Mouse (Mus musculus) MEL-GATA-1-ER (cell line): Measurements from ENCODE around the gene H2-DMb1.

Source experiments
- DNase-seq: peaks from one replicate; pipeline ENCODE4 v3.0.0-alpha.2; 2012; ENCODE audit warnings: low read depth; ENCODE audit errors: extremely low read depth

Gene H2-DMb1

DNA sequence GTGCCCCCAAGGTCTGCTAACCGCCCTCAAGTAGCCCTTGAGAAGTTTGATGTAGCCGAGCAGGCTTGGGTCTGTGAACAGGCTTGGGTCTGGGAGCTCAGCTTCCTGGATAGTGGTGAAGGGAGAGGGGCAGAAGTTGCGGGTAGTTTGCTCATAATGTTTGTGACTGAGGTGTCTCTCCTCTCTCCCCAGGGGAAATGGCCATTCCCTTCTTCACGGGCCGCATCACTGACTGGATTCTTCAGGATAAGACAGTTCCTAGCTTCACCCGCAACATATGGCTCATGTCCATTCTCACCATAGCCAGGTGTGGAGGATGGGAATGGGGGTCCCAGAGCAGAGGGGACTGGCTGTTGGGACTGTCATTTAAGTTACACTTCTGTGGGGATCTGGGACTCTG, 36.1 kb downstream of the H2-DMb1 start:
- no peak for DNase-seq

DNA sequence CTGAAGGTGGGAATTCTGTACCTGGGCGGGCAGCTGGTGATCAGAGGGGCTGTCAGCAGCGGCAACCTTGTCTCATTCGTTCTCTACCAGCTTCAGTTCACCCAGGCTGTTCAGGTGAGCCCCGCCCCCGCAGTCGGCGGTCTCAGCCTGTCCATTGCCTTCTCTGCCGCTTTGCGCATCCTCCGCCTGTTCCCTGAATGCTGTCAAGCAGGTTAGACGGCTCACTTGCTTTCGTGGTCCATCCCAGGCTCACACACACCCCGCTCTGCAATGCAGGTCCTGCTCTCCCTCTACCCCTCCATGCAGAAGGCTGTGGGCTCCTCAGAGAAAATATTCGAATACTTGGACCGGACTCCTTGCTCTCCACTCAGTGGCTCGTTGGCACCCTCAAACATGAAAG, 40.0 kb downstream of the H2-DMb1 start:
- DNase-seq = no peak

DNA sequence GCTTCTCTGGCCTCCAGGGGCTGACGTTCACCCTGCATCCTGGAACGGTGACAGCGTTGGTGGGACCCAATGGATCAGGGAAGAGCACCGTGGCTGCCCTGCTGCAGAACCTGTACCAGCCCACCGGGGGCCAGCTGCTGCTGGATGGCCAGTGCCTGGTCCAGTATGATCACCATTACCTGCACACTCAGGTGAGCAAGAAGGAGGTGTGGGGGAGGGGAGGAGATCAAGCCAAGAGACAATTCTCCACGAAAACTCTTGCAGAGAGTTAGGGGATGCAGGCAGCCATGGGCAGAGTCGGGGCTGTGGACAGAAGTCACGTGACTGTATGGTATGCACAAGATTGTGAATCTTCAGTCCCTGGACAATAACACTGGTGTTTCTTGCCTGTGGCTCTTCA, 40.6 kb downstream of the H2-DMb1 start:
- DNase-seq = no peak

DNA sequence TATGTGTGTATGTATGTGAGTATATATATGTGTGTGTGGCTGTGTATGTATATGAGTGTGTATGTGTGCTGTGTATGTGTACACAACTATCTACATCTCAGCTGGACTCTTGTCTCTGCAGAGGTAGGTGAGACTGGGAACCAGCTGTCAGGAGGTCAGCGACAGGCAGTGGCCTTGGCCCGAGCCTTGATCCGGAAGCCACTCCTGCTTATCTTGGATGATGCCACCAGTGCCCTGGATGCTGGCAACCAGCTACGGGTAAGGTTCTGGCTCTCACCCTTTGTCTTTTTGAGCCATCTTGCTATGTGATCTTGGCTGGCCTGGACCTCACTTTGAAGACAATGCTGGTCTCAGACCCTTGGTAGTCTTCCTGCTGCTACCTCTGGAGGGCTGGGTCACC, 41.9 kb downstream of the H2-DMb1 start:
- no peak for DNase-seq

DNA sequence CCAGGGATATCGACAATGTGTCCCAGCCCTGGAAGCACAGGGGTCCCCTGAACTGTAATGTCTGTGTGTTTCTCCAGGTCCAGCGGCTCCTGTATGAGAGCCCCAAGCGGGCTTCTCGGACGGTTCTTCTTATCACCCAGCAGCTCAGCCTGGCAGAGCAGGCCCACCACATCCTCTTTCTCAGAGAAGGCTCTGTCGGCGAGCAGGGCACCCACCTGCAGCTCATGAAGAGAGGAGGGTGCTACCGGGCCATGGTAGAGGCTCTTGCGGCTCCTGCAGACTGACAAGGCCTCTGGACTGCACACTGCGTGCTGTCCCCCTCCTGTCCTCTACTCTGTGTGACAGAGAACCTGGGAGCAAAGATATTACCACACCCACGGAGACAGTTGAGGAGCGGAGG, 43.6 kb downstream of the H2-DMb1 start:
- peak; percentile 83 for DNase-seq

DNA sequence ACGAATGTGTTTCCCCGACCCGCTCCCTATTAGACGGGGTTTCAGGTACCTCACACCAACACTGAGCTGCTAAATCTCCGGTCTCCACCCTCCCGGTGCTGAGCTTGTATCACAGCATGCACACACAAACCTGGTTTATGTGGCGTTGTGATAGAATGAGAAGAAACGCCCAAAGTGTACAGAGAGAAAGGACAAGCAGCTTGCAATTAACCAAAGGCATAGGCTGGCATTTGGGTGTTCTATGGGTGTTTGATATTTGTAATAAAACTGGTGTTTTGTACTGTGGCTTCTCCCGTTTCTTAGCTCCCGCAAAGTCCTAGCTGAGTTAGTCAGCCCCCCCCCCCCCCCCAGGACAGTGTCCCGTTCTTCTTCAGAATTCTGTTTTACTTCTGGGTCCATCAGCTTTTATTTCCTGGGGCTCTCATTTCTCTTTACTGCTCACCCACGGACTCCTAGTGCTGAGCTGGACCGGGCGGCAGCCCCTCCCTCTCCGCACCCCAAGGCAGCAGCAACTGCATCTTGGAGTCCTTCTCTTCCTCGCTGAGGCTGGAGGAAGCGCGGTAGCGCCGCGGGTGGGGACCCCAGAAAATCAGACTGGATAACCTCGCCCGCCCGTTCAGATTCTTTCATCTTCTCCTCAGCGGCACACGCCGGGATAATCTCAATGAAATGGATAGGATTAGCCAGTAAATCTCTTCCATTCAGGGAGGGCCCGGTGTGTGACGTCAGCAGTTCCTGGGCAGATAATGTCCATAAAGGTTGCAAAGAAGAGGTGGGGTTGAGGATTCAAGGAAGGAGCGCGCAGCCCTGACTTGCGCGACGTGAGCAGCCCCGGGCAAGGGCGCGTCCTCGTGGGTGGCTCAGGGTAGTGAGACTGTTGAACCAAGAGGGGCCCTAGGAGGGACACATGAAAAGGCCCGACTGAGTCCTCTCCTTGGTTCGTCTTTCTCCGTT, 44.3 kb downstream of the H2-DMb1 start, which contains the start of gene Psmb8:
Psmb8 (plus strand) TSS at position 781 of the 954 bp plus-strand sequence.
- peak; percentile 94 for DNase-seq

DNA sequence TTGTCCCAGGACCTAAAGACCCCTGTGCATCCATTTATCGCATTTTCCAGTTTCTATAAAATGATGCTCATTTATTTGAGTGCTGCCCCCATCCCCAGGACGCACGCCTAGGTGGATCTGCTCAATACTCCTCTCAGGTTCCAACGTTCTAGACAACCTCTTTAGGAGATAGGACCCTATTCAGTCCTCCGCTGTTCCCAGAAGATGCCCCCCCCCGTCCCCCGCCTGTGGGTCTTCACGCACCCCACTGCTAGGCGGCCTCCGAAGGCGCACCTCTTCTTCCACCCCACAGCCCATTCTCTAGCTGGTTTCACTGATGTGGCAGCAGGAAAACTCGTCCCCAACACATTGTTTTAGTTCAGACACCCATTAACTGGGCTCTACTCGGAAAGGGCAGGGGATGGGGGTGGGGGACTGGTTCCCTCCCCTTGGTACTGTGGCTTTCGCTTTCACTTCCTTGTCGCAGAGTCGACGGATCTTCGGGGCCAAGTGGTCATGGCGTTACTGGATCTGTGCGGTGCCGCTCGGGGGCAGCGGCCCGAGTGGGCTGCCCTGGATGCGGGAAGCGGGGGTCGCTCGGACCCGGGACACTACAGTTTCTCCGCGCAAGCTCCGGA, 45.1 kb downstream of the H2-DMb1 start:
- DNase-seq = no peak

DNA sequence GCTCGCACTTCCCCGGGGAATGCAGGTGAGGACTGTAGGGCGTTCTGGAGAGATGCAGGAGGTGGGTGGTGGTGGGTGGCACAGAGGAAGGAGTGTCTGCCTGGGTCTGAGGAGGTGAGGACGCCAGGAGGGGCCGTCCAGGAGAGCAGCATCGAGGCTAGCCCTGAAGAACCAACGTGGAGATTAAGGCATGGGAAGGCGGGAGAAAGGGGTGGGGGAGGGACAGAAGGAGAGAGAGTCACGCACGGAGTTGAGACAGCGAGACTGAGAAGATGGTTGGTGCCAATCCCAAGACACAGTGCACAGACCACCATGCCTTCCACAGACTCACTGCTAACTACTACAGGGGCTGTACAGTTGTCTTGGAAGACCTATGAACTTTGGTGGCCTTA, 45.6 kb downstream of the H2-DMb1 start:
- DNase-seq = no peak

DNA sequence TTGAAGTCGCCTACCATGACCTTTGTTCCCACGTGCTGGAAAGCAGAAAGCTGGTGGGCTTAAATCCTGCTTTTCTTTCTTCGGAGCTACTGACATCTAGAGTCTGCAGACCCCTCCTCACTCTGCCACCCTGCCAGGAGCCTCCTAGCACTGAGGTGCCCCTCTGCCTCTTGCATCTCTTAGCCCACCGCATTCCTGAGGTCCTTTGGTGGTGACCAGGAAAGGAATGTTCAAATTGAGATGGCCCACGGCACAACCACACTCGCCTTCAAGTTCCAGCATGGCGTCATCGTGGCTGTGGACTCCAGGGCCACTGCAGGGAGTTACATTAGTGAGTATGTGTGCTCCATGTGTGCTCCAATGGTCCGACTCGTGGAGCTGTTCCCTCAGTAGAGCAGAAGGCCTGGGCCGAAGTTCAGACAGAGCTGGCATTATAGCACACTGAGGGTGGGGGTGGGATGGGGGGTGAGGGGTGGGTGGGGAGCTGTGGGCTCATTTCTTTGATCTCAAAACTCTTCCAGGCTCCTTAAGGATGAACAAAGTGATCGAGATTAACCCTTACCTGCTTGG, 46.3 kb downstream of the H2-DMb1 start:
- no peak for DNase-seq

DNA sequence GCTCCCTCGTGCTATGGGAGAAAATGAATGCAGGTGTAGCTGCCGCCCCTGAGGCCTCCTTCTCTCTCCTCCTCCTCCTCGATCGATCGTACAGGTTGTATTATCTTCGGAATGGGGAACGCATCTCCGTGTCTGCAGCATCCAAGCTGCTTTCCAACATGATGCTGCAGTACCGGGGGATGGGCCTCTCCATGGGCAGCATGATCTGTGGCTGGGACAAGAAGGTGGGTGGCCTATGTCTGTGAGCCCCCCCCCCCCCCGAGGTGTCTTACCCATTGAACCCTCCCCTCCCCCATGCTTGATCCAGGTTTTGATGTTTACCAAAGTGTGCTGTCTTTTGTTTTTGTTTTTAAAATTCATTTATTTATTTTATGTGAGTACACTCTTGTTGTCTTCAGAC, 47.2 kb downstream of the H2-DMb1 start:
- no peak for DNase-seq

DNA sequence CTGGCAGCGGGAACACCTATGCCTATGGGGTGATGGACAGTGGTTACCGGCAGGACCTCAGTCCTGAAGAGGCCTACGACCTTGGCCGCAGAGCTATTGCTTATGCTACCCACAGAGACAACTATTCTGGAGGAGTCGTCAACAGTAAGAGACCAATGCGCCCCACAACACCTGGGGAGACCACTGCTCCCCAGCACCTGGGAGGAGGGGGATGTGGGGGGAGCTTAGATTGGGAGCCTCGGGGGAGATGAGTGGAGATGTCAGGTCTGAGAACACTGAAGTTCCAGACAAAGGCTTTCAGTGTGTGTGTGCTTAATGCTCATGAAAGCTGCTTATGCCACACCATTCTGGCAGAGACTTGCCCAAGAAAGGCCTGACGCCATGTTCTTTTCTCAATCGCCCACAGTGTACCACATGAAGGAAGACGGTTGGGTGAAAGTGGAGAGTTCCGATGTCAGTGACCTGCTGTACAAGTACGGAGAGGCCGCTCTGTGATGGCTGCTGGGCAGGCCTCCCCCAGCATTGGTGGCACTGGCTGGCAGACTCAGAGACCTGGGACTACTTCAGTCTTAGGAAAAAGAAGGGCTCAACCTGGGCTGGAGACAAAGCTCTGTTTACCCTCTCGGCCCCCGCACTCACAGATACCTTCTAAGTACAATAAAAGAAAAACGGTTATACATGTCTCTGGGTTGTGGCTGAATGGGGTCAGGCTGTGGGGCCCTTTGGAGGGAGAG, 48.1 kb downstream of the H2-DMb1 start:
- DNase-seq = no peak

DNA sequence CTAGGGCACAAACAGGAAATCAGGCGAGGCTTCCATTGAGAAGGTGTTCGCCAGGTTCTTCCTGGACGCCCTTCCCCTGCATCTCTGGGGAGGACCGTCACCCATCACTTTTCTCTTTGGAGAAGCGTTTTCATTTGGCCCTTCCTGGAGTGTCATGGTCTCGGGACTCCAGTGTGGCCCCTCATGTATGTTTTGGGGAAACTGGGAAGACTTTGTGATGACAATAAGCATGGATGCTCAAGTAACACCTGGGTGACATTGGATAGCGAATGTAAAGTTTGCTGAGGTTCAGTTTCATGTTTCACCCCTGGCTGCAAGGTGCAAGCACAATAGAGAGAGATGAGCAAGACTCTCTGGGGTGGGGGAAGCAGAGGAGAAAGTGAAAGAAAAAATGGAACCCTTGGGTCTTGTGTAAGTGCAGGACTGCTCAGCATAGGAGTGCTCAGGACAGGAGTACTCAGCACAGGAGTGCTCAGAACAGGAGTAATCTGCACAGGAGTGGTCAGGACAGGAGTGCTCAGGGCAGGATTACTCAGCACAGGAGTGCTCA, 48.7 kb downstream of the H2-DMb1 start:
- no peak for DNase-seq

DNA sequence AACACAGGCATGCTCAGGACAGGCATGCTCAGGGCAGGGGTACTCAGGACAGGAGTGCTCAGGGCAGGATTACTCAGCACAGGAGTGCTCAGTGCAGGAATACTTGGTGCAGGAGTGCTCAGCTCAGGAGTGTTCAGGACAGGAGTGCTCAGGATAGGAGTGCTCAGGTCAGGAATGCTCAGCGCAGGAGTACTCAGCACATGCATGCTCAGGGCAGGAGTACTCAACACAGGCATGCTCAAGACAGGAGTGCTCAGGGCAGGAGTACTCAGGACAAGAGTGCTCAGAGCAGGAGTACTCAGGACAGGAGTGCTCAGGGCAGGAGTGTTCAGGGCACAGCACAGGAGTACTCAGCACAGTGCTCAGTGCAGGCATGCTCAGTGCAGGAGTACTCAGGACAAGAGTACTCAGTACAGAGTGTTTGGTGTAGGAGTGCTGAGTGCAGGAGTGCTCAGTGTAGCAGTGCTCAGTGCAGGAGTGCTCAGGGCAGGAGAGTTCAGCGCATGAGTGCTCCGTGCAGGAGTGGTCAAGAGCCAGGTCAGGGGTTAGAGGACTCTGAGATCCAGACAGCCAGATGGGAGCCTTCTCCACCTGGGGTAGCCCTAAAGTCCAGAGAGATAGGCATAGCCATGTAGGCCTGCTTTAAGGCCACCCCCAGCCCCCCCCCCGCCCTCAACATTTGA, 50.0 kb downstream of the H2-DMb1 start:
- no peak for DNase-seq

DNA sequence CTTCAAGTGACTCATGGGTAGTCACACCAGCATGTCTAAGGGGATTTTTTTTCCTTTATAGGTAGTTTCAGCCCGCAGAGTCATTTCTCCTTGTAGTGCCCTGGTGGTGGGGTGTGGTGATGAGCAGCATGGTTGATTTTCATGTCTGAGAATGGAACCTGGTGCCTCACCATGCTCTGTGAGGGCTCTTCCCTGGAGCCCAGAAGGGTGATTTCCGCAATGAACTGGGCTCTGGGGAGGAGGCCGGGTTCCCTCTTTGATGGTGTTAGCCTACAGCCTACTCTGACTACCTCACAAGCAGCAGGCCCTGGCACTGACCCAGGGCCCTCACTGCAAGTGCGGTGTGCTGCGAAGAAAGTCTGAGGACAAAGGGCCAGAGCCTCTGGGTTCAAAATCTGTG, 50.6 kb downstream of the H2-DMb1 start, which contains the start of gene Tap2:
Tap2 (plus strand) TSS at position 84 of the 400 bp plus-strand sequence.
- no peak for DNase-seq

DNA sequence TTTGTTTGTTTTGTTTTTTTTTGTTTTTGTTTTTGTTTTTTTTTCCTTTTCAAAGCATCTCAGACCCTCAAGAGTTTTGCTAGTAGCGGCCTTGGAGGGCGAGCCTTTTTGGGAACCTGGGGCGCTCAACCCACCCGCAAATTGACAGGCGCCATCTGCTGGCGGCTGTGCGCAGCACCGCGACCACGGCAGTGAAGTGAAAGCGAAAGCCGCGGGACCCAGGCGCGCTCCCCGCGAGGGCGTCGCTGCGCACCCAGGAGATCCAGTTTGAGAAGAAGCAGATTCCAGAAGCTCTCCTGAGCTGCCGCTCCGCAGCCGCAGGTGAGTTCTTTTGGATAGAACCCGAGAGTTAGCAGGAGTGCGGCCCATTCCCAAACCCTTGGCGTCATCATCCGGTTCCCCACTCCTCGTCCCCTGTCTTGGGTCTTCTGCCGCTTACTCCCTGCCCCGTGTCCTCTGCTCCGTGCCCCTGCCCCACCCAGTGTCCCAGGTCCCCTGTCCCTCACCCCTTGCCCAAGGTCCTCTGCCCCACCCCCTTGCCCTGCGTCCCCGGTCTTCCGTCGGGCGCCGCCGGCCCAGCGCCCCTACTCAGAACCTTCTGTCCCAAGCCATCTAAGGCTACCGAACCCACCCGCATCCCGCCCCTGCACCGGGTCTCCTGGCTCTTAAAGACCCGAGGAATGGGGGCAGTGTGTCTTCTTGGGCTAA, 51.6 kb downstream of the H2-DMb1 start:
- no peak for DNase-seq

DNA sequence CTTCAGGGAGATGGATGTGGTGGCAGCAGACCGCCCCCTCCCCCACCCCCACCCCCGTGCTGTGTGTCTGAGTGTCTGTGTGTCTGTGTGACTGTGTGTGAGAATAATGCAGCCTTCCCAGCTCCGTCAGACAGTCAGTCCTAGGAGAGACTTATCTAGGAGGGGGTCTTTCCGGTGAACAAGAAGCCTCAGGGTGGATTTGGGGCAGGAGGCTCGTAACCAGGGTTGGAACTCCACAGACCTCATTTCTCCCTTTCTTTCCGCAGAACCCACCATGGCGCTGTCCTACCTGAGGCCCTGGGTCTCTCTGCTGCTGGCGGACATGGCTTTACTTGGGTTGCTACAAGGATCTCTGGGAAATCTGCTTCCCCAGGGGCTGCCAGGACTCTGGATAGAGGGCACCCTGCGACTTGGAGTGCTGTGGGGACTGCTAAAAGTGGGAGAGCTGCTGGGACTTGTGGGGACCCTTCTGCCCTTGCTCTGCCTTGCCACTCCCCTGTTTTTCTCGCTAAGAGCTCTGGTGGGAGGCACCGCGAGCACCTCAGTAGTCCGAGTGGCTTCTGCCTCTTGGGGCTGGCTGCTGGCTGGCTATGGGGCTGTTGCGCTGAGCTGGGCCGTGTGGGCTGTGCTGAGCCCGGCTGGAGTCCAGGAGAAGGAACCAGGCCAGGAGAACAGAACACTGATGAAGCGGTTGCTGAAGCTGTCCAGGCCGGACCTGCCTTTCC, 52.3 kb downstream of the H2-DMb1 start:
- DNase-seq = no peak

DNA sequence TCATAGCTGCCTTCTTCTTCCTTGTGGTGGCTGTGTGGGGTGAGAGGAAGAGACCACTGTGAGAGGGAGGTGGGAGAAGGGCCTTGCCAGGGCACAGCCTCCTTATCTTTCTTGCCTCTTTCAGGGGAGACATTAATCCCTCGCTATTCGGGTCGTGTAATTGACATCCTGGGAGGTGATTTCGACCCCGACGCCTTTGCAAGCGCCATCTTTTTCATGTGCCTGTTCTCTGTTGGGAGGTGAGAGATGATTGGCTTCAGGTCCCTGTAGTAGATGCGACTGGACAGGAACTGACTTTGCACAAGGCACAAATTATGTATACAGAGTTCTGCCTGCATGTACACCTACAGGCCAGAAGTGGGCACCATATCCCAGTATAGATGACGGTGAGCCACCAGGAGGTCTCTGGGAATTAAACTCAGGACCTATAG, 52.9 kb downstream of the H2-DMb1 start:
- peak; percentile 84 for DNase-seq

DNA sequence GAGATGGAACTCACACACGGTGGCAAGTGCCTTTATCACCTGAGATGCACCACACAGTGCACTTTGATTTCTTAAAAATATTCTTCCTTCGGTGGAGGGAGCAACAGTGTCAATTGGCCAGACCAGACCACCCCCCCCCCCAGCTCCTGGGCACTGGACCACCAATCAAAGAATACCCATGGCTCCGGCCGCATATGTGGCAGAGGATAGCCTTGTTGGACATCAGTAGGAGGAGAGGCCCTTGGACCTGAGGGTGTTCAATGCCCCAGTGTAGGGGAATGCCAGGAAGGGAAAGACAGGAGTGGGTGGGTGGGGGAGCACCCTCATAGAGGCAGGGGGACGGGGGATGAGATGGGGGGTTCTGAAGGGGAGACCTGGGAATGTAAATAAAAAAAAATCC, 53.9 kb downstream of the H2-DMb1 start:
- no peak for DNase-seq

DNA sequence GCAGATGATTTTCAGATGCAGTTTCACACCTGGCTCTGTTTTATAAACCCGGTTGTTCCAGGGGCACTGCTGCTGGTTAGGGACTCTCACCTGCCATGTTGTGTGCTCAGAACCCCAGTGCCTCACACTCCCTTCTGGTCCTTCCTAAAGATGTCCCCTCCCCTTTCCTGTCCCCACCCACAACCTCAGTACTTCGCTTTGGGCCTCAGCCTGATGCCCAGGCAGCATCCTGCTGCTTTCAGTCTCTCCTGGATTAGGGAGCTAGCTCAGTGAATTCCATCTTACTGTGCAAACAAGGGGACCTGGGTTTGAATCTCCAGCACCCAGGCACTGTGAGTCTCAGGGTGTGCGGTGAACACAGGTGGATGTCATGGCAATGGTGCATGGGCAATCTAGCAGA, 54.6 kb downstream of the H2-DMb1 start:
- DNase-seq = no peak
